In genomic region chr6:128078508-128078907, GRCm38 (mm10) we compare ENCODE assay signal across 14 mouse cellular contexts.
DNase-seq lines count a peak whose midpoint lies in the region; ATAC-seq and TF ChIP-seq lines count a peak whose summit lies in the region.
"Had no signal": no experiment of that assay in that cellular context is flagged by ENCODE, and none has a peak within 500 bp of the region (broad histone marks: within the 10 kb centered on the region; RNA-seq: fewer than 3 reads in every experiment).

No protein-coding gene starts in this region.

- no peak overlapping the region for H3K4me3 ChIP-seq in hindbrain, embryonic 16.5 days (ENCODE audit: low read length)
- no peak overlapping the region for H3K4me3 ChIP-seq in hindbrain, embryonic 12.5 days
- H3K4me3 ChIP-seq in embryonic facial prominence, embryonic 14.5 days (ENCODE audit: low read depth, low read length) = no peak overlapping the region
- no peak overlapping the region for H3K4me3 ChIP-seq in limb, embryonic 12.5 days (replicated peaks)
- H3K4me3 ChIP-seq in layer of hippocampus, adult 2 months = no peak overlapping the region
- H3K4me3 ChIP-seq: forebrain, embryonic 12.5 days; liver, embryonic 12.5 days had no signal

- 61% methylated on average over 3 of the region's 4 CpGs for WGBS in hindbrain, embryonic 16.5 days
- 43% methylated on average over 4 of the region's 4 CpGs for WGBS in hindbrain, embryonic 12.5 days
- 19% methylated on average over 4 of the region's 4 CpGs for WGBS in embryonic facial prominence, embryonic 14.5 days
- 24% methylated on average over 4 of the region's 4 CpGs for WGBS in limb, embryonic 12.5 days

- no peak overlapping the region for H3K9ac ChIP-seq in hindbrain, embryonic 16.5 days (ENCODE audit: low read depth, low read length)
- no peak overlapping the region; the same call in 1 of the 2 replicates for H3K9ac ChIP-seq in hindbrain, embryonic 12.5 days
- H3K9ac ChIP-seq in embryonic facial prominence, embryonic 14.5 days (ENCODE audit: low read depth, low read length) = no peak overlapping the region
- no peak overlapping the region for H3K9ac ChIP-seq in limb, embryonic 12.5 days (replicated peaks)
- H3K9ac ChIP-seq: forebrain, embryonic 12.5 days; liver, embryonic 12.5 days had no signal

- no peaks in the 10 kb centered on the region for H3K9me3 ChIP-seq in hindbrain, embryonic 16.5 days (ENCODE audit: control insufficient read depth, low read length)
- no peaks in the 10 kb centered on the region for H3K9me3 ChIP-seq in hindbrain, embryonic 12.5 days (replicated peaks)
- H3K9me3 ChIP-seq in embryonic facial prominence, embryonic 14.5 days (ENCODE audit: control insufficient read depth, low read length) = no peaks in the 10 kb centered on the region
- H3K9me3 ChIP-seq in limb, embryonic 12.5 days = no peaks in the 10 kb centered on the region
- H3K9me3 ChIP-seq: forebrain, embryonic 12.5 days; liver, embryonic 12.5 days had no signal

- no peak for TF ChIP-seq CTCF in layer of hippocampus, adult 2 months (conservative IDR thresholded peaks at IDR 0.05)

- H3K36me3 ChIP-seq in hindbrain, embryonic 16.5 days (ENCODE audit: control insufficient read depth, insufficient read depth, low read length) = no peaks in the 10 kb centered on the region
- no peaks in the 10 kb centered on the region for H3K36me3 ChIP-seq in hindbrain, embryonic 12.5 days
- peaks cover 15% of the 10 kb centered on the region; the same call in 1 of the 2 replicates for H3K36me3 ChIP-seq in embryonic facial prominence, embryonic 14.5 days (ENCODE audit: control insufficient read depth, insufficient read depth, low read length)
- 0 out of 2 replicates have a peak, but pooled peaks cover 2% of the 10 kb centered on the region for H3K36me3 ChIP-seq in limb, embryonic 12.5 days
- H3K36me3 ChIP-seq: forebrain, embryonic 12.5 days; liver, embryonic 12.5 days had no signal

- H3K27me3 ChIP-seq in hindbrain, embryonic 16.5 days (replicated peaks; ENCODE audit: control insufficient read depth, insufficient read depth, low read length) = no peaks in the 10 kb centered on the region
- no peaks in the 10 kb centered on the region for H3K27me3 ChIP-seq in hindbrain, embryonic 12.5 days
- H3K27me3 ChIP-seq in embryonic facial prominence, embryonic 14.5 days (replicated peaks; ENCODE audit: control insufficient read depth, insufficient read depth, low read length) = no peaks in the 10 kb centered on the region
- no peaks in the 10 kb centered on the region for H3K27me3 ChIP-seq in limb, embryonic 12.5 days
- H3K27me3 ChIP-seq: forebrain, embryonic 12.5 days; liver, embryonic 12.5 days had no signal

- no peak overlapping the region for H3K27ac ChIP-seq in hindbrain, embryonic 16.5 days (ENCODE audit: low read depth, low read length)
- no peak overlapping the region for H3K27ac ChIP-seq in hindbrain, embryonic 12.5 days
- peak overlapping the region; percentile 50 for H3K27ac ChIP-seq in embryonic facial prominence, embryonic 14.5 days (replicated peaks; ENCODE audit: low read depth, low read length)
- peak overlapping the region; percentile 75 for H3K27ac ChIP-seq in limb, embryonic 12.5 days
- H3K27ac ChIP-seq in layer of hippocampus, adult 2 months = no peak overlapping the region
- H3K27ac ChIP-seq: forebrain, embryonic 12.5 days; hindbrain, postnatal 0 days; liver, embryonic 12.5 days had no signal

- ATAC-seq in hindbrain, embryonic 16.5 days = peak; percentile 26; the same call in 1 of the 2 replicates
- ATAC-seq in hindbrain, embryonic 12.5 days (ENCODE audit: low FRiP score) = no peak
- peak; percentile 82 for ATAC-seq in embryonic facial prominence, embryonic 14.5 days (ENCODE audit: low read depth)
- 0 out of 2 replicates have a peak, but pooled peaks have one; percentile 41 for ATAC-seq in limb, embryonic 12.5 days (ENCODE audit: insufficient number of reproducible peaks, insufficient read depth, low FRiP score, low TSS enrichment, low read depth)
- ATAC-seq in frontal cortex, adult (ENCODE audit: low TSS enrichment) = no peak
- ATAC-seq: hindbrain, postnatal 0 days; liver, embryonic 12.5 days had no signal

- H3K4me2 ChIP-seq in hindbrain, embryonic 16.5 days (ENCODE audit: low read length) = no peak overlapping the region
- H3K4me2 ChIP-seq in hindbrain, embryonic 12.5 days (replicated peaks) = no peak overlapping the region
- H3K4me2 ChIP-seq in embryonic facial prominence, embryonic 14.5 days (ENCODE audit: low read depth, low read length) = no peak overlapping the region
- H3K4me2 ChIP-seq in limb, embryonic 12.5 days = no peak overlapping the region
- H3K4me2 ChIP-seq: forebrain, embryonic 12.5 days; liver, embryonic 12.5 days had no signal

- DNase-seq in embryo, embryonic 10 days (ENCODE audit: low spot score) = peak; percentile 45
- DNase-seq in embryonic facial prominence, embryonic 14.5 days (ENCODE audit: low spot score) = peak; percentile 85
- DNase-seq in thymus, postnatal 25 days = no peak
- no peak for DNase-seq in layer of hippocampus, adult 2 months (ENCODE audit: low spot score in 2 of 2)
- DNase-seq: cerebellum, adult 9-10 months; right cerebral cortex, postnatal 14 days; thymus, postnatal 14 days had no signal

- peaks cover 2% of the 10 kb centered on the region for H3K4me1 ChIP-seq in hindbrain, embryonic 16.5 days (ENCODE audit: control insufficient read depth, insufficient read depth, low read depth, low read length)
- H3K4me1 ChIP-seq in hindbrain, embryonic 12.5 days = peaks cover 22% of the 10 kb centered on the region
- H3K4me1 ChIP-seq in embryonic facial prominence, embryonic 14.5 days (ENCODE audit: control insufficient read depth, insufficient read depth, low read length) = peaks cover 44% of the 10 kb centered on the region
- H3K4me1 ChIP-seq in limb, embryonic 12.5 days (replicated peaks) = peaks cover 74% of the 10 kb centered on the region

Comparison
In these comparisons a context has a peak if more than half of its experiments do, and no peak if none do; other contexts are left out.
1. ATAC-seq: peak in hindbrain, embryonic 16.5 days (single experiment), embryonic facial prominence, embryonic 14.5 days (single experiment) and limb, embryonic 12.5 days (single experiment); none in hindbrain, embryonic 12.5 days (single experiment) and frontal cortex, adult (single experiment).
2. H3K27ac ChIP-seq: peak in embryonic facial prominence, embryonic 14.5 days (single experiment) and limb, embryonic 12.5 days (single experiment); none in hindbrain, embryonic 16.5 days (single experiment), hindbrain, embryonic 12.5 days (single experiment) and layer of hippocampus, adult 2 months (single experiment).
3. DNase-seq: peak in embryo, embryonic 10 days (single experiment) and embryonic facial prominence, embryonic 14.5 days (single experiment); none in thymus, postnatal 25 days (single experiment) and layer of hippocampus, adult 2 months (0 of 2).